Mouse (Mus musculus) brain, embryonic 18.5 days (tissue): ENCODE data around the gene Rdh16.
"Not testable (repeated sequence)": the region's sequence is repeated elsewhere in the genome, so short reads cannot be mapped to it uniquely, and the experiment has no call there.

Experiments
- DNase-seq: peaks from one replicate; pipeline ENCODE4 v3.0.0-alpha.2; 2012; ENCODE audit warnings: low read depth, low spot score

Rdh16 gene

DNA sequence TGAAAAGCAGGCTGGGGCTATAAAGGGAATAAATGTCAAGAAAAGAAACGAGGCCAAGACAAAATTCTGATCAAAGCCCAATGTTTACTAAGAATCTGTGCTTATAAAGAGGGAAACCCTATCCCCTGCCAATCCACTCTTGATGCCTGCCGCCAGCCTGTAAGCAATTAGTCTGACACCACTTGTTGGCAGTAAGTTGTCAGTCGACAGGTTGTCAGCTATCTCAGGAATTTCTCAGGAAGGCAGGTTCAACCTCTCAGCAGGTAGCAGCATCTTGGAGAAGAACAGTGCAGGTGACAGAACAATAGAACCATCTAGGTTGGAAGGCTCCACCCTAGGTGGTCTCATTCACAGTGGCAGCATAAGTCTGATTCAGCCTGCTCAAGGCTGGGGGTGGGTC is 28.2 kb downstream of the Rdh16 start:
- peak; percentile 16 for DNase-seq

DNA sequence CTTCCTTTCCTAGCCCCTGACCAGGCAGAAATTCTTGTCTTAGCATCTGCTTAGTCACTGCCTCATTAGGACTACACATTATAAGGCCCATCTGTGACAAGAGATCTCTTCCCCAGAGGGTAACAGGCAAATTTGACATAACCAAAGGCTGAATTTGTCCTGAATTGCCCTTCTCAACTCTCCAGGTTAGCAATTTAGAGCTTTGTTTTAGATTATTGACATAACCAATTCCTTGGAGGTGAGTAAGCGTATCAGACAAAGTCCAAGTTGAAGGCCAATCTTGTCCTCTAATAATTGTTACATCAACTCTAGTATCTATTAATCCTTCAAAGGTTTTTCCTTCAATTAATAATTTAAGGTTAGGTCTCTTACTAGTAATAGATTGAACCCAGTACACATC is 33.2 kb downstream of the Rdh16 start:
- DNase-seq = not testable (repeated sequence)

DNA sequence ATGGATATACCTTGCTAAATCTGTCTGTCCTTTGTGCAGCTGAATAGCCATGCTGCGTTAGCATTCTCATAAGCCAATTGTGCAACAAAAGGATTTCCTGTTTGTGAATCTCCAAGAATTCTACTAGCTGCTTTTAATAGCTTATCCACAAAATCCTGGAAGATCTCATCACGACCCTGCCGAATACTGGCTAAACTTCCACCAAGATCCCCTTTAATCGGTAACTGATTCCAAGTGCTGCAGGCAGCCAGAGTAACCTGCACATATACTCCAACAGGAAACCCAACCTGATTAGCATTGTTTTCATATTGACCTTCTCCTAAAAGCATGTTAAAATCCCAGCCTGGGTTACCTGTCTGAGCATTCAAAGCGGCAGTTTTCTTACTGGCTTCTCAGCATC is 34.3 kb downstream of the Rdh16 start:
- DNase-seq = no peak

DNA sequence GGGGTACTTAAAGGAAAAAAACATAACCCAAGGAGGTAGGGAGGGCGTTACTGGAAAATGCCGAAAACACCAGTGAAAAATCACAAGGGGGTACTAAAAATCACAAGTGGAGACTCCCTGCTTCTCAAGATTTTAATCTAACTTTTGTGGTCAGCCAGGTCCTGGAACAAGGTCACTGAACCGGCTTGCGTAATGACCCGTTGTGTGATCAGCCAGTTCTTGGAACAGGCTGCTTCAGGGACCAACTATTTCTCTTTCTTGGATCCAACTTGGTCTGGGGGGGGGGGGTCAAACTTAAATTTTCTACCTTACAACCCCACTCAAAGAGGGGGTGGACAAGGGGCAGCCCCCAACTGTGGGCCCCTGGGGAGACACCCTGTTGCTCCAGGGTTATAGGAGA is 36.8 kb downstream of the Rdh16 start:
- DNase-seq = not testable (repeated sequence)

DNA sequence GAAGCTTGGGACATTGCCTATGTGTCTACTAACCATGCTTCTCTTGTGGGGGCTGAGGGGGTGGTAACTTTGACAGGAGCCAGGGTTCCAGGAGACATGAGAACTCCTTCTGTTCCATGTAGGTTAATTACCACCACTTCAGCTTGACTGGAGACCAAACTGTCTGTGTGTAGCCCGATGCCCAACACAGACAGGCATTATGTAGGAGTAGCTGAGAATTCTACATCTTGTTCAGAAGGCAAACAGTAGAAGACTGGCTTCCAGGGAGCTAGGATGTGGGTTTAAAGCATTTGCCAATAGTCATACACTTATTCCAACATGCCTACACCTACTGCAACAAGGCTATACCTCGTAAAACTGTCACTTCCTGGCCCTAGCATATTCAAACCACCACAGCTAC is 37.6 kb downstream of the Rdh16 start:
- DNase-seq = no peak

DNA sequence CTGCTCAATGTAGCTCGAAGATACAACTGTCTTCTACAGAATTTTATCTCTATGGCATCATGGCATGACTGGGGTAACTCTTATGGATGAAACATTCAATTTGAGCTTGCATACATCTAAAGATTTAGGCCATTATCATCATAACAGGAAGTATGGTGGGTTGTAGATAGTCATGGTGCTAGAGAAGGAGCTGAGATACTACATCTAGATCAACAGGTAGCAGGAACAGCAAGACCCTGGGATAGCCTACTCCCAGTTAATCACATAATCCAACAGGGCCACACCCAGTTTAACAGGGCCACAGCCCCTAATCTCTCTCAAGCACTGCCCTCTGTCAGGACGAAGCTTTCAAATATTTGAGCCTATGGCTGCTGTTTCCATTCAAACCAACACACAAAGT is 39.8 kb downstream of the Rdh16 start:
- DNase-seq = no peak

DNA sequence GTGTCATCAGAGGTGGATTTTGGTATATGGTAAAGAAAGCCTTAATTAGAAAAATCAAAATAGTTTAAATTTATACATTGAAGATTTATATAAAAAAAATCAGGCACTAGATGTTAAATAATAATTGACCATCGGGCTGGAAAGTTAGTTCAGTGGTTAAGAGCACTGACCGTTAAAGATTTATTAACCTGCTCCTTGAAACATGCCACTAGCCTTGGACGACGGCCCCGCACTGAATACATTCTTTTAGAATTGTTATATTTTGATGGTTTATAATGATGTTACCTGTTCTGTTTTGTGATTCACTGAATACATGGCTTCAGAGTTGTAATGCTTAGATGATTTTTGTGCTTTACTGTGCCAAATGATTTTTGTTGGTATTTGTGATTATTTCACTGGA is 45.0 kb downstream of the Rdh16 start:
- DNase-seq = not testable (repeated sequence)

DNA sequence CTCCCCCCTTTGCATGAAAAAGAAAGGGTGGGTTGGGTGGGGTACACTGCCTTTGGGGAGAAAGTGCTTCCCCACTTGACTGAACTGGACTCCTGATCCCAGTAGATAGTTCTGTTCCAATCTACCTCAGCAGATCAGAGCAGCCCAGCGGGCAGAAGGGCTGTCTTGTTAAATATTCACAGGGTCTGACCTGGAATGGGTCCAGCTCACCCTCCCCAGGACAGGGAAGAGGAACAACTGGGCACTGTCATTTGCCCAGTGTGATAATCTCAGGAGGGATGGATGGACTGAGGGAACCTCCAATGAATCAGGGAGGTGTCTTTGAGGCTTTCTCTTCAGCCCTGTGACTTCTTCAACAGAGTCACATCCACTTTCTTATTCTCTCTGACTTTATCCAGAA is 47.1 kb downstream of the Rdh16 start:
- no peak for DNase-seq

DNA sequence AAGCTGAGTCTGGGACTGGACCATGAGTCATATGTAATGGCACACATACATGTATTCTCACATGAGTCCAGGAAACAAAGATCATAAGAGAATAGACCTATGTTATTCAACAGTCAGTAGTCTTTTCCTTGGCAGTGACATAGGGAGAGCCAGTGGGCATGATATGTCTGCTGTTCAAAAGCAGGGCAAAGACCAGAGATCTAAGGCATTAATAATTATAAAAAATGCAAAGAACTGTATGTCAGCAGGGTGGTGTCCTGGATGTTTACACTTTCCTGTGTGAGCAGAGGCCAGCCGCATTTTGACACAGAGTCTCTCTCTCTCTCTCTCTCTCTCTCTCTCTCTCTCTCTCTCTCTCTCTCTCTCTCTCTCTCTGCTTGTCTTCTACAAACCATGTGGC is 48.7 kb downstream of the Rdh16 start, which contains the start of gene Rdh19:
Gene Rdh19, plus strand, starts transcription at position 301 of the 400 bp plus-strand sequence.
- no peak for DNase-seq

DNA sequence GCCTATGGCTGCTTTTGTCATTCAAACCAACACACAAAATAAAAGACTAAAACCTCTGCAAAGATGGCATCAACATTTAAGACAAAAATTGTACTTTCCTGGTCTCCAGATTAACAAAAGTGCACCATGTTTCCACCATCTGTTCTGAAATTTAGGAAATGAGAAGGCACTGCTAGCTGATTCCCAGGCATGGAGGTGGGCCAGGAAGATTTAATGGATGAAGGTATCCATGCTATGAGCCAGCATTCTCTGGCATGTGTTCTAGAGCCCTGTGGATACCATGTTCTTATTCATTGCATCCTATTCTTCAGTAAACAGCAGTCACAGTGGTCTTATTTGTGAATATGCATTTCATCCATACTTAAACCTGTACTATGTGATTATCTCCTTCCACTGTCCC is 55.4 kb downstream of the Rdh16 start:
- no peak for DNase-seq

DNA sequence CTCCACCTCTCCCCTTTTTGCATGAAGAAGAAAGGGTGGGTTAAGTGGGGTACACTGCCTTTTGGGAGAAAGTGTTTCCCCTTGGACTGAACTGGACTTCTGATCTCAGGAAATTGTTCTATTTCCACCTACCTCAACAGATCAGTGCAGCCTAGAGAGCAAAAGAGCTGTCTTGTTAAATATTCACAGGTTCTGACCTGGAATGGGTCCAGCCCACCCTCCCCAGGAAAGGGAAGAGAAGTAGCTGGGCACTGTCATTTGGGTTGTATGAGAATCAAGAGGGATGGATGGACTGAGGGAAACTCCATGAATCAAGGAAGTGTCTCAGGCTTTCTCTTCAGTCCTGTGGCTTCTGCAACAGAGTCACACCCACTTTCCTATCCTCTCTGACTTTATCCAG is 64.0 kb downstream of the Rdh16 start:
- no peak for DNase-seq

DNA sequence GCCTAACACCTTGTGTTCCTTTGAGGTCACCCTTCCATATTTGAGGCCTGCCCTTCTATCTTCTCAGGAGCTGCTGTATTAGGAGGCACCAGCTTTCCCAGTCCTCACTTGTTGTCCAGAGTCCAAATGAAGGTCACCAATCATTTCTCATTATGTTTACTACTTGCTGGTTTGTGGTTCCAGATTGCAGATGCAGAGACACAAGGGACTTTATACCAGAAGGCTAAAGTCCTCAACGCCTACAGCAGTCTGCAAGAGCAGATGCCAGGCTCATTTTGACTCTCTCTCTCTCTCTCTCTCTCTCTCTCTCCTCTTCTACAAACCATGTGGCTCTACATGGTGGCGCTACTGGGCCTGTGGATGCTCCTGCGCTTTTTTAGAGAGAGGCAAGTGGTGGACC is 65.3 kb downstream of the Rdh16 start, which contains the start of gene Rdh16f2:
Gene Rdh16f2, plus strand, starts transcription at position 243 of the 400 bp plus-strand sequence.
- DNase-seq = no peak

DNA sequence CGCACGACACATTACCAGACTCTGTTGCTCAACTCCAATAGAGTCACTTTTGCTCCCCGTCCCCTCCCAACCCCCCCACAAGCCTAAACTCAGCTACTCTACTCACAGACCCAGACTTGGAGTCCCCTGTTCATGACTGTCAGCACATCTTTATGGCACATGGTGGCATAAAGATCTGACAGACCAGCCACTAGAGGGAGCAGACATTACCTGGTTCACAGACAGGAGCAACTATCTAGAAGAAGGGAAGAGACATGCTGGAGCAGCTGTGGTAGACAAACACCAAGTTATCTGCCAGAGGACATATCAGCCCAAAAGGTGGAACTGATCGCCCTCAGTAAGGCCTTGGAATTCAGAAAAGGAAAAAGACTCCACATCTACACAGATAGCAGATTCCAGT is 71.5 kb downstream of the Rdh16 start:
- DNase-seq = no peak

DNA sequence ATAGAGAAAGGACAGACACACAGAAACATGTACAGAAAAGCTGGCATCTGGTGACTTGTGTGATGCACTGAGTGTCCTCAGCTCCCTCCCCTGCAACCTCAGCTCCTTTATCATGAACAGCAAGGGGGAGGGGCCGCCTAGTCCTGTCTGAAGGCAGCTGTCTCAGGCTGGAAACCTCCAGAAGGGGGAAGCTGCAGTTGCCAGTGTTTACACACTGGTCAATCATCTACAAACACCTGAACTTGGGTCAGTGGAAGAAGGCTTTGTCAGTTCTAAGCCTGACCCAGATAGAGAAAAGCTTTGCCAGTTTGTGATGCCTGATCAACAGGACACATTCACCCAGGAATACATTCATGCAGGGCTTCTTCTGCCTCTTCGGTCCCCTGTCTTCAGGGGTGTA is 76.7 kb downstream of the Rdh16 start:
- no peak for DNase-seq

DNA sequence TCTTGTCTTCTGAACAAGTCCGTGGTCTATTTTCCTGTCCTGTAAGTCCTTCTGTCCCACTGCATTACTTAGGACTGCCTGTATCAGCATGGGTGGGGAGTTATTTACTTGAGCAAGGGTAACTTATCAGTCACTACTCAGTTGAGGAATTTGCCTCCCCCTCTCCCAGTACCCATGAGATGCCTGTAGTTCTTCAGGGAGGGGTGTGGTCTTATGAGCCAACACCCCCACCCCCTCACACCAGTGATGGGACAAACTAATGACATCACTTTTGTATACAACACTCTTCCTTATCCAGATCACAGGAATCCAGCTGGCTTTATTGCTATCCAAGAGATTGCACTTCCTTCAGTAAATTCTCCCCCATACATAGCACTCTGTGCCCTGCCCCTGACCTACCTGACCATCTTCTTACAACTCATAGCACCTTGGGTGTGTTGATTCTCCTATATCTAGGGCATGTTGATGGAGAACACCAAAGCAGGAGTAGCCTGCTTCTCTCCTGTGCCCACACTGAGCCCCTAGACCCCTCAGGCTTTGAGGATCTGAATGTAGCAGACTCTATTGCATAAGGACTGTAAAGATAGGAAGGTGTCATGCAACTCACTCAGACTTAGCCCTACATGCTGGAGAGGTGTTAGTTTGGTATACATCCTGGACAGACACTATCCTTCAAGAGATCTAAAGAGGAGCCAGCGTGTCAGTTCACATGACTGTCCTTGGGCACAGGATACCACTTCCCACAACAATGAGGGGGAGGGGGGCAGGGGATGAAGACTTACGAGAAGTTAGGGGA is 77.5 kb downstream of the Rdh16 start:
- DNase-seq = no peak

DNA sequence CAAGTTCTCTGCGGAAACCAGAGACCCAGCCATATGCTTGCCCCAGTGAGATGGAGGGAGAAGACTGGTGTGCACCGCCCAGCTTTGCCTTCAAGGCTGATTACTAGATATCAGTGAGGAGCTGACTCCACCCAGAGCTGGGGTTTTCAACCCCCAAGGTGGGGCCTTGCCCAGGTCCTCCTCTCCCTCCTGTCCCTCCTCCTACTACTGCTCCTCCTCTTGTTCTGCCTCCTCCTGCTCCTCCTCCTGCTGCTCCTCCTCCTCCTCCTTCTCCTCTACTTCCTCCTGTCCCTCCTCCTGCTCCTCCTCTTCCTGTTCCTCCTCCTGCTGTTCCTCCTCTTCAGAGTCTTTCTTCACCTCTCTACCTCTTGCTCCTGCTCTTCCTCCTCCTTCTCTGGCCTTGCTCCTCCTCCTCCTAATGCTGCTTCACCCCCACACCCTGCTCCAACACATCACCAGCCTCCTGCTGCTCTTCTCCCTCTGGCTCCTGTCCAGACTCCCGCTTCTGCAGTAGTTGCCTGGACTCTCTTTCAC is 78.3 kb downstream of the Rdh16 start:
- no peak for DNase-seq

DNA sequence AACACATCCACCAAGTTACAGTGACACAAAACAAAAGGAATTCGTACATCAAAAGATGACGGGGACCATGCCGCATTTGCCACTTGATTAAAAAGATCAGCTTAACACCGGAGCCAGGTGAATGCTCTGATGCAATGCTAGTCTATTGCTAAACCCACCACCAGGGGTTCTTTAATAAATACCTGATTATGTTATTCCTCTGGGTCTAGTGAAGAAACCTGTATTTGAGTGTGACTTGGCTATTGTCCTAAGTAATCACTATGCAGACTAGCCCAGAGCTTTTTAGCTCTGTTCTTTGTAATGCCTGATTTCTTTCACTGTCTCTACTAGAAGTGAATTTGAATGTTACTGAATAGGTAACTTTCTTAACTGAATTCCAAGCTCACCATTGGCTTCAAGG is 80.1 kb downstream of the Rdh16 start:
- DNase-seq = no peak

DNA sequence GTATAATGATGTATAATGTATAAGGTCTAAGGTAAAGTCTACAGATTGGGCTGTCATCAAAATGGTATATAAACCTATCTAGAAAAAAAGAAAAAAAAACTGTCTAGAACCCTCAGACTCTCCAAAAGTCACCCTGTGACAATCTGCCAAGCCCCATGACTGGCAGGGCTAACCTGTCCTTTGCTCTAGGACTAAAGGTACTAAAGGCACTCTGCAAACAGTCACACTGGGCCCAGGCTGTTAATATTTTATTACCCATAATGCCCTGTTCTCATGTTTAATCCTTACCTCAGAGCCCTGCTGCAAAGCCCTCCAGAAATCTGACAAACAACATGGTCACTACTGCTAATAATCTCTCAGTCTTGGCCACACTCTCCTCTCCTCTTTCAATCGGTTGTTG is 85.6 kb downstream of the Rdh16 start:
- no peak for DNase-seq

DNA sequence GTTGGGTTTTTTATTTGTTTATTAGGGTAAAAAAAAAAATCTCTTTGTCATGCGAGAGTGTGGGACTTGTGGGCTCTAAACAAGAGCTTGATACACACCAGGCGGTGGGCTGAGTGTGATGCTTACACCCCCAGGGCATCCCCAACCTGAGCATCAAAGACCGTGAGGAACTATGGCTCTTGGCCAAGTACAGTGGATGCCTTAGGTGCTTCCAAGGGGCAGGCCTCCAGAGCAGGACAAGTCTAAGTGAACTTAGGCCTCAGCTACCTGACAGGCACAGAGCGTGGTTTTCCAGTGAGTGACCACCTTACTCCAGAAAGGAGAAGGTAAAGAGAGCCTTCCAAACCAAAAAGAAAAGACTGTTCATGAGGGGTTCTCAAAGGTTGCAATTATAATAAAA is 86.0 kb downstream of the Rdh16 start:
- DNase-seq = no peak

DNA sequence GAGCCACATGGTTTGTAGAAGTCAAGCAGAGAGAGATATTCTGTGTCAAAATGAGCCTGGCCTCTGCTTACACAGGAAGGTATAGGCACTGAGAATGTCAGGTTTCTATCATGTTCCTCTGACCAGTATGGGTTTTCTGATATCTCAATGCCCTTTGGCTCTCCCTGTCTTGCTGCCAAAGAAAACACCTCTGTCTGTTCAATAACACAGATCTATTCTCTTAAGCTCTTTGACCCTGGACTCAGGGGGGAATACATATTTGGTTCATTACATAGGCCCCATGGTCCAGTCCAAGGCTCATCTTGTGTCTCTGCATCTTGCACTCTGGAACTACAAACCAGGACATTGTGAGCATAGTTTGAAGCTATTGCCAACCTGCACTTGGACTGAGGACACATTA is 87.7 kb downstream of the Rdh16 start, which contains the start of gene Rdh7:
Gene Rdh7, minus strand, starts transcription at position 213 of the 400 bp plus-strand sequence.
- no peak for DNase-seq

DNA sequence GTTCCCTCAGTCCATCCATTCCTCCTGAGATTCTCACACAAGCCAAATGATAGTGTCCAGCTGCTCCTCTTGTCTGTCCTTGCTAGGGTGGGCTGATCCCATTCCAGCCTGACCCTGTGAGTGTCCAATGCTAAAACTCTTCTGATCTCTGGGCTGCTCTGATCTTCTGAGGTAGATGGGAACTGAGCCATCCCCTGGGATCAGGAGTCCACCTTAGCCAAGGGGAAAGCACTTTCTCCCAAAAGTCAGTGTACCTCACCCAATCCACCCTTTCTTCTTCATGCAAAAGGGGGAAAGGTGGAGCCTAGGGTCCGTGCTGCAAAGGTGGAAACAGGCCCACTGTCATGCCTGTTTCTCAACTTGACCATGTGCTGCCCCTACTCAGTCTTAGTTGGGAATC is 90.5 kb downstream of the Rdh16 start:
- DNase-seq = no peak

DNA sequence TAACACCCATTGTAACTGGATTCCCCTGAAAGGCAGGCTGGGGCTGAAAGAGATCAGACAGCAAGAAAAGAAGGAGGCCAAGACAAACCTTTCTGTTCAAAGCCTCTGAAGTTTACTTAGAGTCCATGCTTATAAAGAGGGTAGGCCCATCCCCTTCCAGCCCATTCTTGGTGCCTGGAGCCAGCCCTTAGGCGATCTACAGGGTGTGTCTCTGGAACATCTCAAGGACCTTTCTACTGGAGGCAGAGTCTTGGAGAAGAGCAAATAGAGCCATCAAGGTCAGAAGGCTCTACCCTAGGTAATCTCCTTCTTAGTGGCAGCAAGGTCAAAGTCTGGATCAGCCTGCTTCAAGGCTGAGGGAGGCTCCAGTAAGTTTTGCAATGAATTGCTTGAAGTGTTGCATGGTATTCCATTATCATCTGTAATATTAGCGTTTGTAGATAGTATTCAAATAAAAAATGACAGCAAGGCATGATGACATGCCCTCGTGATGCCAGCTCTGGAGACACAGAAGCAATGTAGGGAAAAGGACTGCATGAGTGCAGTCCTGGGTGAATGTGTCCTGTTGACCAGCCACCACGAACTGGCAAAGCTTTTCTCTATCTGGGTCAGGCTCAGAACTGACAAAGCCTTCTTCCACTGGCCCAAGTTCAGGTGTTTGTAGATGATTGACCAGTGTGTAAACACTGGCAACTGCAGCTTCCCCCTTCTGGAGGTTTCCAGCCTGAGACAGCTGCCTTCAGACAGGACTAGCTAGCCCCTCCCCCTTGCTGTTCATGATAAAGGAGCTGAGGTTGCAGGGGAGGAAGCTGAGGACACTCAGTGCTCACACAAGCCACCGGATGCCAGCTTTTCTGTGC is 92.4 kb downstream of the Rdh16 start:
- not testable (repeated sequence) for DNase-seq
